Mouse (Mus musculus) skeletal muscle tissue, adult 2 months (tissue): ENCODE measurements around the gene Asgr1.
"Not testable (repeated sequence)": the region's sequence is repeated elsewhere in the genome, so short reads cannot be mapped to it uniquely, and the experiment has no call there.

Source experiments
- DNase-seq: peaks from one replicate; pipeline ENCODE4 v3.0.0-alpha.2; 2012; ENCODE audit warnings: low read depth, low spot score

Gene Asgr1

GRCm38 (mm10) chr11:70053898-70054570, at the start of gene Asgr1:
TSS of gene Asgr1 (plus strand) at chr11:70054085.
- no peak for DNase-seq

GRCm38 (mm10) chr11:70005521-70005920, 48.4 kb upstream of the Asgr1 start:
- DNase-seq = no peak

GRCm38 (mm10) chr11:70010033-70010432, 43.9 kb upstream of the Asgr1 start:
- DNase-seq = no peak

GRCm38 (mm10) chr11:70010548-70010947, 43.3 kb upstream of the Asgr1 start:
- no peak for DNase-seq

- no peak for DNase-seq
These were observed 42.9 kb upstream of the Asgr1 start for GRCm38 (mm10) chr11:70010961-70011360.

GRCm38 (mm10) chr11:70012931-70013330, 41.0 kb upstream of the Asgr1 start:
- no peak for DNase-seq

GRCm38 (mm10) chr11:70013408-70013807, 40.5 kb upstream of the Asgr1 start:
- no peak for DNase-seq

GRCm38 (mm10) chr11:70014051-70014450, 39.8 kb upstream of the Asgr1 start:
- no peak for DNase-seq

- peak; percentile 82 for DNase-seq
These were observed 38.9 kb upstream of the Asgr1 start, which contains the start of gene Acadvl for GRCm38 (mm10) chr11:70014880-70015558. TSS of gene Acadvl (minus strand) at chr11:70015411.

- DNase-seq = no peak
These were observed 38.2 kb upstream of the Asgr1 start for GRCm38 (mm10) chr11:70015677-70016076.

GRCm38 (mm10) chr11:70016177-70016576, 37.7 kb upstream of the Asgr1 start:
- not testable (repeated sequence) for DNase-seq

- no peak for DNase-seq
These were observed 37.2 kb upstream of the Asgr1 start, which contains the start of gene Dlg4 for GRCm38 (mm10) chr11:70016669-70017068. TSS of gene Dlg4 (plus strand) at chr11:70016942.

GRCm38 (mm10) chr11:70017199-70017767, 36.6 kb upstream of the Asgr1 start:
- DNase-seq = no peak

- DNase-seq = no peak
These were observed 35.5 kb upstream of the Asgr1 start for GRCm38 (mm10) chr11:70018131-70018990.

- DNase-seq = no peak
These were observed 34.3 kb upstream of the Asgr1 start for GRCm38 (mm10) chr11:70019495-70020021.

GRCm38 (mm10) chr11:70020022-70020631, 33.8 kb upstream of the Asgr1 start:
- no peak for DNase-seq

- peak; percentile 81 for DNase-seq
These were observed 33.1 kb upstream of the Asgr1 start for GRCm38 (mm10) chr11:70020731-70021263.

GRCm38 (mm10) chr11:70021264-70022132, 32.4 kb upstream of the Asgr1 start:
- DNase-seq = peak; percentile 97

GRCm38 (mm10) chr11:70023481-70024150, 30.3 kb upstream of the Asgr1 start:
- no peak for DNase-seq
